Mouse (Mus musculus): ENCODE data around the gene Tank. TPM values are rescaled to one million over a fixed set of nuclear protein-coding genes. Genes with fewer than 3 reads are reported as not detected.

The Tank gene
- total RNA-seq, 2 experiments from 2014 or later = 15.6 to 17.8 TPM

- Histone ChIP-seq H3K27ac (no peak overlapping the region), H3K4me3 (no peak overlapping the region)
- intact Hi-C loops (cut with DNase I) = no loop called here
- no peak for DNase-seq
- TF ChIP-seq CTCF (IDR thresholded peaks at IDR 0.05) = no peak
Observed at GRCm38 (mm10) chr2:61586166-61586565, 7.8 kb downstream of the Tank start.

GRCm38 (mm10) chr2:61590751-61591150 is 12.4 kb downstream of the Tank start:
- intact Hi-C loops (cut with DNase I) = no loop called here
- no peak for TF ChIP-seq CTCF (IDR thresholded peaks at IDR 0.05)
- no peak for DNase-seq
- Histone ChIP-seq H3K27ac (no peak overlapping the region), H3K4me3 (no peak overlapping the region)

GRCm38 (mm10) chr2:61592095-61592494 is 13.7 kb downstream of the Tank start:
- no peak for DNase-seq
- intact Hi-C loops (cut with DNase I) = no loop called here
- 0 out of 2 replicates have a peak overlapping the region, but pooled peaks have one; percentile 96 for H3K27ac ChIP-seq
- no peak for TF ChIP-seq CTCF (IDR thresholded peaks at IDR 0.05)
- H3K4me3 ChIP-seq = no peak overlapping the region

DNA sequence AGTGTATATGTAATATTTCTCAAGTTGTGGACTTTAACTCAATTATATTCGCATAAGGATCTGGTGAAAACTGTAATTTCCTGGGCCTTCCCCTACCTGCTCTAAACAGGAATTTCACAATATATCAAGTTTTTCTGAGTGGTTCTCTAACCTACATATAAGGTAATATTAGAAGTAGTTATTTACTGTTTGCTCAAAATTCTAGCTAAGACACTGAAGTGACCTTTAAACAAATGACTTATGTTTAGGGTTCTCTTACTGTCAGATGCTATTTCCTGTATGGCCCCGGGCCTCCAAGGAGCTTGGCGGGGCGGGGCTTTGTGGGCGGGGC is 14.3 kb downstream of the Tank start:
- intact Hi-C loops (cut with DNase I) = no loop called here
- no peak for TF ChIP-seq CTCF (IDR thresholded peaks at IDR 0.05)
- DNase-seq = no peak
- peak overlapping the region; percentile 98 for H3K4me3 ChIP-seq
- H3K27ac ChIP-seq = peak overlapping the region; percentile 96

DNA sequence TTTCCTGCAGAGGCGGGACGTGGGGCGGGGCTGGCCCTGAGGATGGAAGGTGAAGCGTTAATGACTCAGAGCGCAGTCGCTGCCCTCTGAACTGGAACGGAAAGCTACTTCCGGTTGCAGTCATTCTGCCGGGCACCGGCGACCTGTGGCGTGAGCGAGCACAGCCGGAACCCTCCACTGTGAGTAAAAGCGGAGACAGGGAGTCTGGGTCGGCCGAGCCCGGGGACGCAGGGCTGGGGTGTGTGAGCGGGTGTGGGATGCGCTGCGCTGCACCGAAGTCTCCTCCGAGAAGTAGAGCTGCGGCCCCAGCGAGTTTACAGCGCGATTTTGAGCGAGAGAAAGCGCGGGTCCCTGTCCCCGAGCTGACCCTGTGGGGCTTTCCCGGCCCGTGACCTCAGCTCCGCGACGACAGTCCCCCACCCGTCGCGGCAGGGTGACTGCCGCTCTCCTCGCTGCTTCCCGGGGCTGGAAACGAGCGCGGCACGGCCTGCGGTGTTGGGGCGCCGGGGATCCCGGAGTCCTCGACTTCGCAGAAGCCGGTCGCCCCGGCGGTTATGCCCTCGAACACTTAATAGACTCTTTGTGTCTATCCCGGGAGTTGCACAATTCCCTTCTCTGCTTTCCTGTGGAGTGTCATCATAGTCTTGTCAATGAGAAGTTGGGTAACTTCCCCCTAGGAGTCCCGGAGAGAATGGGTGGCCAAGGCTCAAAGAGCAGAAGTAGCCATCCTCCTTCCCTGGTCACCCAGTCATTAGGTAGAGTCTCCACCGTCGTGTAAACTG is 14.8 kb downstream of the Tank start:
- intact Hi-C loops (cut with DNase I) = no loop called here
- no peak for TF ChIP-seq CTCF (IDR thresholded peaks at IDR 0.05)
- Histone ChIP-seq H3K27ac (peak overlapping the region; percentile 96), H3K4me3 (peak overlapping the region; percentile 98)
- DNase-seq = peak; percentile 94

GRCm38 (mm10) chr2:61593871-61594304 is 15.5 kb downstream of the Tank start:
- DNase-seq = no peak
- Histone ChIP-seq H3K27ac (peak overlapping the region; percentile 96), H3K4me3 (peak overlapping the region; percentile 98)
- no peak for TF ChIP-seq CTCF (IDR thresholded peaks at IDR 0.05)
- intact Hi-C loops (cut with DNase I) = no loop called here

DNA sequence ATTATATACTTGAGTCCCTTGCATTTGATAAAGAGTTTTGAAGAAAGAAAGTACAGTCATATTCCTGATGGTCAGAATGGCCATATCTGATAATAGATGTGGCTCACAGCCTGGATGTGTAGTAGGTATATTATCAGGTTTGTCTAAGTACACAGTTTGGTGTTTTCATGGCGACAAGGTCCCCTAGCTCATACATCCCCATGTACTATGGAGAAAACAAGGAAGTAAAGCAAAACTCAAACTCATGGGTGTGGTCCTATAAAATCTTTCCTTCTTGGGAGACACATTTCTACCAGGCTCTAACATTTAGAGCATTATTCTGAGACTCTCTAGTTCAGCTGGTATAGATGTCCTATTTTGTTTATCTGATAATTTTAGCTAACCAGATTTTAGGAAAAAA is 21.3 kb downstream of the Tank start:
- DNase-seq = no peak
- no peak overlapping the region for H3K4me3 ChIP-seq
- TF ChIP-seq CTCF (IDR thresholded peaks at IDR 0.05) = no peak
- no peak overlapping the region for H3K27ac ChIP-seq
- intact Hi-C loops (cut with DNase I) = no loop called here

GRCm38 (mm10) chr2:61603461-61603860 is 25.1 kb downstream of the Tank start:
- intact Hi-C loops (cut with DNase I) = no loop called here
- Histone ChIP-seq H3K27ac (no peak overlapping the region), H3K4me3 (no peak overlapping the region)
- DNase-seq = no peak
- no peak for TF ChIP-seq CTCF (IDR thresholded peaks at IDR 0.05)

DNA sequence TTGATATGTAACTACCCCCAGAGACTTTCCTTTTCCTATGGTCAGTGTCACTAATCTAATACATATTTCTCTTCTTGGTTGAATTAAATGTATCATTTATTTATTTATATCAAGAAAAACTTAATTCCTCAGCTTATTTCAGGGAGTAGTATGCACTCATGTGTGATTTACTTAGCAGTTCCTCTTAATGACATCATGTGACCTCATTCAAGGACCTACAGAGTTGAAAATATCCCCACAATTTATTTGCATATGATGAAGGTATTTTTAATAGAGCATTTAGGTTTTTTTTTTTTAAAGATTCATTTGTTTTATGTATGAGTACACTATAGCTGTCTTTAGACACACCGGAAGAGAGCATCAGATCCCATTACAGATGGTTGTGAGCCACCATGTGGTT is 28.6 kb downstream of the Tank start:
- intact Hi-C loops (cut with DNase I) = no loop called here

DNA sequence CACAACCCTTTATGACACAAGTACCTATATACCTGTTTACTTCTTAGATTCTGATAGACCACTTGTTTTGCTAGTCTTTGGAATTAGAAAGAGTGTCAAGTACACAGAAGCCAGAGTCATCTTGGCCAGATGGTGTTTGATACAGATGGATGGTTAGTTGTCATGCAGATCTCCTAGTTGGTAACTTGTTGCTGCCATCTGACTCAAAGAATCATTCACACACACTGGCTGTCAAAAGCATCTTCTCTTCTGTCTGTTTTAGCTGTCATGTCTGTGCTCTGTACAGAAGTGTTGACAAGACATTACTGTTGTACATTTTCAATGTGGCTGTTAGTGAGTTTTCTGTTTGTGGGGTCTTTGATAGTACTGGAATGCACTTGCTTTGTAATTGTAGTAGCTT is 45.6 kb downstream of the Tank start:
- H3K27ac ChIP-seq = no peak overlapping the region
- no peak for DNase-seq
- no peak for TF ChIP-seq CTCF (IDR thresholded peaks at IDR 0.05)
- no peak overlapping the region for H3K4me3 ChIP-seq
- intact Hi-C loops (cut with DNase I) = no loop called here

More for the DNA sequence above, 28.6 kb downstream of the Tank start:
- H3K27ac ChIP-seq = no peak overlapping the region
- H3K4me3 ChIP-seq = no peak overlapping the region
- TF ChIP-seq CTCF (IDR thresholded peaks at IDR 0.05) = no peak
- DNase-seq = no peak

DNA sequence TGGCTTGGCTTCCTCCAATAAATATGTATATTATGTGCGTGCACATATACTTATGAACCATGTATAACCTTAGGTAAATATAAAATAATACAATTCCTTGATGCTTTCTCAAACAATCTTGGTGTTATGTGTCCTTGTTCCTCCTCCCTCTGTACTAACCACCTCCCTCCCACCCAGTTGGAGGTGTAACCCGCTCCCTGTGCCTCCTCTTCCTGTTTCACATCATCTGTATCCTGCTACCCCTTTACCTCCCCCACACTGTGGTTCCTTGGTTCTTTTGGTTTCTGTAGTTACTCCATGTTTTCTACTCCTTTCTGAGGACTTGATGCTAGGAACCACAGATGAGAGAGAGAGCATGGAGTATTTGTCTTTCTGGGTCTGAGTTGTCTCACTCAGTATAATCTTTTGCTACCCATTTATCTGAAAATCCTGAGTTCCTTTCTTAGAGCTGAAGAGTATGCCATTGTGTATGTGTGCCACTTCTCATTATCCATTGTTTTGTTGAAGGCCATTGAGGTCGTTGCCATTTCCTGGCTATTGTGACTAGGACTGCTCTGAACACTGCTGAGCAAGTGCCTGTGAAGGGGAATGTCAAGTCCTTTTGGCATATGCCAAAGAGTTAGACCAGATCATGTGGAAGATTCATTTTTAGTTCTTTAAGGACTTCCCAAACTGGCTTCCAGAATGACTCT is 52.6 kb downstream of the Tank start:
- intact Hi-C loops (cut with DNase I) = no loop called here
- TF ChIP-seq CTCF (IDR thresholded peaks at IDR 0.05) = no peak
- Histone ChIP-seq H3K4me3 (no peak overlapping the region), H3K27ac (no peak overlapping the region)
- no peak for DNase-seq

GRCm38 (mm10) chr2:61635099-61635498 is 56.7 kb downstream of the Tank start:
- intact Hi-C loops (cut with DNase I) = no loop called here
- no peak for TF ChIP-seq CTCF (IDR thresholded peaks at IDR 0.05)
- H3K4me3 ChIP-seq = no peak overlapping the region
- H3K27ac ChIP-seq = no peak overlapping the region
- DNase-seq = no peak

- no peak for TF ChIP-seq CTCF (IDR thresholded peaks at IDR 0.05)
- H3K4me3 ChIP-seq = no peak overlapping the region
- no peak overlapping the region for H3K27ac ChIP-seq
- intact Hi-C loops (cut with DNase I) = no loop called here
- no peak for DNase-seq
Observed at GRCm38 (mm10) chr2:61638182-61638581, 59.8 kb downstream of the Tank start.

Data from gastrocnemius, adult 2 months (tissue).